Mouse (Mus musculus) left cerebral cortex, postnatal 14 days (tissue): ENCODE results near the gene Taf1d. TPM values are rescaled to one million over a fixed set of nuclear protein-coding genes. Genes with fewer than 3 reads are reported as not detected.
"Not testable (repeated sequence)": the region's sequence is repeated elsewhere in the genome, so short reads cannot be mapped to it uniquely, and the experiment has no call there.

Source experiments
- DNase-seq, 2 experiments: peaks; one replicate each; pipeline ENCODE4 v3.0.0; 2021 to 2022; ENCODE audit warnings: low spot score in 2 of 2, mixed read lengths in 1 of 2
- intact Hi-C: fragments of 180-260 bp; cut with DNase I; formaldehyde crosslinking; loops from one replicate; pipeline ENCODE4 v1.15.1; 2025
- total RNA-seq, 2 experiments: library from RNA; stranded (reverse); gene quantifications; 2 replicates each; pipeline ENCODE4 v1.2.3; 2021

Taf1d gene
- total RNA-seq, 2 experiments from 2014 or later, result 30.7 to 32.7 TPM

DNA sequence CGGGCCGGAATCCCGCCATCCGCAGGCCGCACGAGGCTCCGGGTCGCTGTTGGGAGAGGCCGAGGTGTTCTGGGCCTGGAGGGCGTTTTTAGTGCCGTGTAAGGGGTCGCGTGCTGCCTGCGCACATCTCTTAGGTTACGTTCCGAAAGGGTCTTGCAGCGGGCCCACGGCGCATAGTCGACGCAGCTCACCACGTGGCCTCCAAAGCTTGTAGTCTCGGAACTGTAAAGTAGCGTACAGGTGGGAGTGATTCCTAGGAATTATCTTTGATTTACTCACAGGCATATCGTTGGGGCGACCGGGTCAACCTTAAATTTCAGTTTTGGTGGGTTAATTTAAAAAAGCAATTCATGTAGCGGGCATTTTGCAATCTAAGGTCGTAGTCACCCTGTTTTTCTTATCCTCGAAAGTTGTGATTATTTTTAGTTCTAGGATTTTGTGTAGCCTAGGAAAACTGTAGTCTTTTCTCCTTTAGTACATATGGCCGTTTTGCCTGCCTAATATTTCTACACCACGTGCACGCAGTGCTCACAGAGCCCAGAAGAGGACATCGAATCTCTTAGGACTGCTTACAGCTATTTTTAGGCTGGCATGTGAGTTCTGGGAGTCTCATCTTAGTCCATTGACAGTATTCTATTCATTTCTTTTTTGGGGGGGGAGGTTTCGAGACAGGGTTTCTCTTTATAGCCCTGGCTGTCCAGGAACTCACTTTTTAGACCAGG, 545 bp downstream of the Taf1d start, which contains the start of gene 4931406C07Rik:
4931406C07Rik (minus strand) TSS at position 51 of the 722 bp plus-strand sequence.
- intact Hi-C loops, result no loop called here
- DNase-seq, result peak in 1 of 2 experiments; percentile 41

DNA sequence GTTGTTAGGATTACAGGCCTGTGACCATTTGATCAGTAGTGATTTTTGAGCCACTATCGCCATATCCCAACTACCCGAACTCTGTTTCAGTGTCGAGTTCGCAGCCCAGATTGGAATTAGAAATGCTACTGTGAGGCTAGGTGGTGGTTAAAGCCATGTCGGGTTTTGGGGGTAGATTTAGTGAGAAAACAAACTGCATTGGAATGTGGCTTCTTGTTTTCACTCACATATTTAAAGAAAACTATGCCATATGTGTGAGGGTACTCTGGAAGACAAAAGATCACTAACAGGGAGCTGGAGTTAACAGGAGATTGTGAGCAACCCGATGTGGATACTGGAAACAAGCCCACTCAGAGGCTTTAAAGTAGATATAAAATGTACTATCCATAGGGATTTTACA, 1.2 kb downstream of the Taf1d start:
- no peak for DNase-seq
- intact Hi-C loops, result no loop called here

- intact Hi-C loops, result no loop called here
- DNase-seq, result no peak
These were observed 2.2 kb downstream of the Taf1d start for GRCm38 (mm10) chr9:15308254-15308653.

GRCm38 (mm10) chr9:15309425-15309824, 3.4 kb downstream of the Taf1d start:
- DNase-seq, result no peak
- intact Hi-C loops, result no loop called here

DNA sequence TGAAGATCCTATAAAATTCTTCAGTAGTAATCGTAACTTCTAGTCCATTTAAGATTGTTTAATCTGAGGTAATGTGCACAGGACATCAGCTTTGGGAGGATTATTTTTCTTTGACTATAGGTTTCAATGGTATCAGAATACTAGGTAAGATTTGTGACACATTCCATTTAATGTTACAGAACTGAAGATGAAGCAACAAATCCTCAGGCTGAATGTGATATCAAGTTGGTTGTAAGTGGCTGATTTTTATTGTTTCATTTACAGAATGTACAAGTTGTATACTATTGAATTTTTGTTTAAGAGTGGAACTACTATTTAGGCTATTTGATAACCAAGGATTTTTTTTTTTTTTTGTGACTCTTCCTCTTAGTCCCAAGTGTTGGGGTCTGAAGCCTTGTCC, 4.2 kb downstream of the Taf1d start:
- DNase-seq, result no peak
- intact Hi-C loops, result loop anchor here (5.0 kb wide), 2 partner anchors 37 to 43 kb away; no protein-coding TSS in a partner anchor

GRCm38 (mm10) chr9:15312054-15312735, 6.2 kb downstream of the Taf1d start:
- intact Hi-C loops, result loop anchor here (5.0 kb wide), 2 partner anchors 35 to 45 kb away; no protein-coding TSS in a partner anchor
- no peak for DNase-seq

DNA sequence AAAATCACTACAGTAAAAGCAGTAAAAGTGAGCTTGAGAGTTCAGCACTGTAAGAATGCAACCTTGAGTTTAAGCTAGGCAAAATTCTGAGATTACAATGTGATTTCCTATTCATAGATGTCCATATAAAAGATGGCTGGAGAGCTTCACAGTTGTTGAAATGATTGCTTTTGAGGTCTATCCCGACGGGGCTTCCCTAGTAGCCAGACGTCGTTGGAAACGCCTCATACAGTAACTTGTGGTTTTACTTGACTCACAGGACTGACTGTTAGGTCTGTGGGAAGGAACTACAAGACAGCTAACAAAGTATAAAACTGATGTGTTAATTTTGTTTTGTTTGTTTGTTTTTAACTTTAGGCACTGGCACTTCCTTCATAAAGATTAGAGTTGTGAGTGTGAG, 7.6 kb downstream of the Taf1d start:
- intact Hi-C loops, result loop anchor here (5.0 kb wide), 2 partner anchors 34 to 46 kb away; no protein-coding TSS in a partner anchor

GRCm38 (mm10) chr9:15314619-15315018, 8.6 kb downstream of the Taf1d start:
- DNase-seq, result no peak
- intact Hi-C loops, result loop anchor here (5.0 kb wide), 2 partner anchors 33 to 47 kb away; no protein-coding TSS in a partner anchor

More for the DNA sequence above, 7.6 kb downstream of the Taf1d start:
- no peak for DNase-seq

DNA sequence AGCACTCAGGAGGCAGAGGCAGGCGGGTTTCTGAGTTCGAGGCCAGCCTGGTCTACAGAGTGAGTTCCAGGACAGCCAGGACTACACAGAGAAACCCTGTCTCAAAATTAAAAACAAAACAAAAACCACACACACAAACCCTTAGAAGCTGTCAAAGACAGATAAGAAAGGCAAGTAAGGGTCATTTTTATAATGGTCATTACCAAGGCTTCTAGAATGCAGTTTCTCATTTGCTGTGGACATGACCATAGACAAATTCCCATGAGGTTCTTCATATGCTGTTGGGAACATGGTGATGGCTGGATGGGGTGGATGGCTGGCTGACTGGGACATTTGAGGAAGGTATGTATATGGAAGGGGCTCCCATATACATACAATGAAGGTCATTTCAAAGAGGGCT, 10.3 kb downstream of the Taf1d start:
- intact Hi-C loops, DNase-seq: not testable (repeated sequence)

DNA sequence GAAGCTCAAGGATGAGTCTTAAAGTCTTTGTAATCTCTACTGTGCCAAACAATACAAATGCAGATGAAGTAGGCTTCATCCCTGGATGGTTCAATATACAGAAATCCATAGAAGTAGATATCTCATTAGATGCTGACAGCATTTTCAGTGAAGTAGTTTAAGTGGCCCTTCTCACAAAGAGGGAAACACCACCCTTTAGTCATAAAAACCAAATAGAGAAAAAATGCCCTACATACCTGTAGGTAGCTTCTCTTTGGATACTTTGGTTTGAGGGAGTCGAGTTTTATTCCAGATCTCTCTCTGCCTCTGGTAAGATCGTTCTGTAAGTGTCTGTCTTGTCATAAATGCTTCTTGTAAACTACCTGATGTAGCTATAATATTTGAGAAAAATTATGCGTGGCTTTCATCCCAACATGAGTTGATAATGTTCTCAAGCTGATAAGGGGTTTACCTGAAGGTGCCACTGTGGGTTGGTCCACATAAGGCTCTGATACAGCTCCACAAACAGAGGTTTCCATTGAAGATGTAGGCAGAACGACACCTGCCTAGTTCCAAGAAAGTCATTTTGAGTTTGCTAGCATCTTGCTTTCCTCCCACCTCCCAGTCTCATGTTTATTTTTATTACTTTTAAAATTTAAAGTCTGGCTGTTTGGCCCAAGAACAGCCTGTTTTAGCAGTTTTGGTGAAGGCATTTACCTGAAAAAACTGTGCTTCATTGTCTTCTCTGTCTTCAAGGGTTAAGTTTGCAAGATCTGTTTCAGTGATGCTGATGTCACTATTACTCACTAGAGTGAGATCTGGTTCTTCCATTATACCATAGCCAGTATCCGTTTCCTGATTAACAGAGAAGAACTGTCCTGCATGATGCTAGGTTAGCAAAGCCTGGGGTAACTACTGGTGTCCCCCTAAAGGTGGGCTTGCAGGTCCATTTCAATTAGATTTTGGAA, 11.5 kb downstream of the Taf1d start:
- intact Hi-C loops, result no loop called here

GRCm38 (mm10) chr9:15318170-15318742, 12.2 kb downstream of the Taf1d start:
- no peak for DNase-seq

More for the DNA sequence above, 11.5 kb downstream of the Taf1d start:
- no peak for DNase-seq

GRCm38 (mm10) chr9:15337776-15338175, 31.8 kb downstream of the Taf1d start:
- intact Hi-C loops, result no loop called here
- DNase-seq, result no peak

More at GRCm38 (mm10) chr9:15318170-15318742, 12.2 kb downstream of the Taf1d start:
- intact Hi-C loops, result no loop called here

DNA sequence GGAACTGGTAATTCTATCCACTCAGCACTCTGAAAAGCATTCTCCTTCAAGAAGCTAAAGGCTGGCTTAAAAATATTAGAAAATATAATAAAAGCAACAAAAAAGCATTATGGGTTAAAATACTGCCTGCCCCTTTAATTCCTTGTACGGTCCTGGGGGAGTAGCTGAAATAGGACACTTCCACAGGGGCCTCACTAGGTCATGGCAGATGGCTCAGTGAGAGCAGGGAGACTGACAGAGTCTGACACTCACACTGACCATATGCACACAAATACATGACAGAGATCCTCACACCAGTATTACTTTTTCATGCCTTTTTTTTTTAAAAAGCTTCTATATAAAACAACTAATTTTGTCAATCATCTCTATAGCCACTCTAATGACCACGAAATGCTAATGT, 43.9 kb downstream of the Taf1d start:
- intact Hi-C loops, result loop anchor here (5.0 kb wide), 1 partner anchor 38 kb away; no protein-coding TSS in a partner anchor
- DNase-seq, result no peak

DNA sequence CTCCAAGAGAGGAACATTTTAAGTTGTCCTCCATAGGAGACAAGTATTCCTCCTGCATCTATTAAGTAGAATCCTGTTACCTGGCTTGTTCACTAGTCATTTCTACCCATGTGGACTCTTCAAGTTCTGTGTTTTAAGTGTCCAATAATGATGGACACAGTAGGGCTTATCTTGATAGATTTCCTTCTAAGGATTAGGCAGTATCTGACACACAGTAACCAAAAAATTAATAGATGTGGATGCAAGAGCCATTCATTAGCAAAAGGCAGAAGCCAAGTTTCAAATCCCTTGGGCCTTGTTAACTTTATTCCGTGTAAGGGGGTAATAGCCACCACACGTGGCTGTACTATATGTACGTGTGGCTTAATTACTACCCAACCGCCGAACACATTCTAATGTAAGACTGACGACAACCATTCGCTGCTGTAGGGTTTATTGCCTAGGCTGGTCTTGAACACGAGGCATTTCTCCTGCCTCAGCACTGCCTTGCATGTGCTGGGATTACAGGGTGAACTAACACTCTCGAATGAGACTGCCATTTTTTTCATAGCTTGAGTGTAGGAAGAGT, 51.0 kb downstream of the Taf1d start:
- no peak for DNase-seq
- intact Hi-C loops, result no loop called here

- DNase-seq, result peak; percentile 97
- intact Hi-C loops, result no loop called here
These were observed 51.7 kb downstream of the Taf1d start, which contains the start of gene Cep295 for GRCm38 (mm10) chr9:15357484-15358275. Cep295 (minus strand) TSS chr9:15357788.

- DNase-seq, result no peak
- intact Hi-C loops, result loop anchor here (5.0 kb wide), 2 partner anchors 127 to 517 kb away; partner anchors contain the start of gene Smco4
These were observed 58.8 kb downstream of the Taf1d start for GRCm38 (mm10) chr9:15364843-15365242.

GRCm38 (mm10) chr9:15365856-15366255, 59.8 kb downstream of the Taf1d start:
- intact Hi-C loops, result loop anchor here (1.0 to 5.0 kb wide), 2 partner anchors 315 to 516 kb away; no protein-coding TSS in a partner anchor
- DNase-seq, result peak in 1 of 2 experiments; percentile 66

GRCm38 (mm10) chr9:15366260-15366659, 60.2 kb downstream of the Taf1d start:
- DNase-seq, result no peak
- intact Hi-C loops, result loop anchor here (1.0 to 5.0 kb wide), 2 partner anchors 315 to 516 kb away; no protein-coding TSS in a partner anchor
